Mouse (Mus musculus) embryonic stem cell, embryonic (primary cell): ENCODE measurements around the gene Serpine2.

Source experiments
- CTCF ChIA-PET, 4 experiments: fragments of 300-600 bp in 2 of 4; fragments of 350-600 bp in 2 of 4; sonication (Branson Sonifier 250); formaldehyde crosslinking; loops; one replicate each; lab custom pipeline; 2022; ENCODE audit warnings: inconsistent platforms in 2 of 4; lab: Charles Lee
- POLR2A ChIA-PET, 4 experiments: fragments of 300-600 bp in 2 of 4; fragments of 350-600 bp in 2 of 4; sonication (Branson Sonifier 250); formaldehyde crosslinking; loops; one replicate each; lab custom pipeline; 2022; ENCODE audit warnings: antibody characterized with exemption in 4 of 4, inconsistent platforms in 1 of 4; lab: Charles Lee

The Serpine2 gene

GRCm38 (mm10) chr1:79861130-79861942 is at the start of gene Serpine2:
Serpine2 (minus strand) TSS chr1:79861180.
- ChIA-PET CTCF (no interaction called here), POLR2A (no interaction called here)

DNA sequence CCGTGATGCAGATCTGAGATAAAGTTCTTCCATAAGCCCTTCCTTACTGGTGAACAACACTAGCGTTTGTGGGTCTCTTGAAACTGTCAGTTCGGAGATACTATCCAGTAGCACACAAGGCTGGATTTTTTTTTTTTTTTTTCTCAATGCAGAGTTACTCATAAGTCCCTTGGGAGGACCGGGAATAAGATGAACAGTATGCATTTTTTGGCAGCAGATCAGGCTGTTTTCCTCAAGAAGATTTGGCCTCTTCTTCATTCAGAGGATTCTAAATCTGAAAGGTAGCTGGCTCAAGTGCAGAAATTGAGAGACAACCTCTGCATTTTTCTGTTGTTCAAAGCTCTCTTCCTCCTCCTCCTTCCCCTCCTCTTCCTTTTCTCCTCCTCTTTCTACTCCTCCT is 46.8 kb upstream of the Serpine2 start:
- CTCF ChIA-PET, result no interaction called here
- POLR2A ChIA-PET, result interaction anchor here in 1 of 4 experiments (0.7 to 0.9 kb wide), 2 partner anchors 62 to 1165 kb away, joined by 3 to 4 read pairs; no protein-coding TSS in a partner anchor

DNA sequence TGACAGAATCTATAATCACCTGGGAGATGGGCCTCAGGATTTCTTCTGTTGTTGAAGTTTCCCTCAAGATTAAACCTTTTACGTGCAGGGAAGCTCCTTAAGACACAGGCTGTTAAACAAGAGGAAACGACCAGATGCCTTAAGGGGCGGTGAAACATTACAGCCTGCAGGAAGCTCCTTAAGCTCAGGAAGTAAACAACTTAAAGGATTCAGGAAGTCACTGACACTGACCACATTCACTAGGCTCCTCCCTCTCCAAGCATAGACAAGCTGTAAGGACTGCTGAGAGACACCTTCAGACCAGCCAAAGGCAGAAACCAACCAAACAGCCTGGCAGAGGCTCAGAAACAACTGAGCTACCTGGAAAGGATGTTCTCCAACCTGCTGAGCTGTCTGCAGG is 44.3 kb upstream of the Serpine2 start:
- ChIA-PET POLR2A (no interaction called here), CTCF (no interaction called here)

GRCm38 (mm10) chr1:79902901-79903300 is 41.9 kb upstream of the Serpine2 start:
- ChIA-PET POLR2A (no interaction called here), CTCF (no interaction called here)

GRCm38 (mm10) chr1:79882648-79883047 is 21.7 kb upstream of the Serpine2 start:
- POLR2A ChIA-PET, result no interaction called here
- CTCF ChIA-PET, result no interaction called here

- ChIA-PET CTCF (no interaction called here), POLR2A (no interaction called here)
Observed at GRCm38 (mm10) chr1:79874741-79875140, 13.8 kb upstream of the Serpine2 start.

DNA sequence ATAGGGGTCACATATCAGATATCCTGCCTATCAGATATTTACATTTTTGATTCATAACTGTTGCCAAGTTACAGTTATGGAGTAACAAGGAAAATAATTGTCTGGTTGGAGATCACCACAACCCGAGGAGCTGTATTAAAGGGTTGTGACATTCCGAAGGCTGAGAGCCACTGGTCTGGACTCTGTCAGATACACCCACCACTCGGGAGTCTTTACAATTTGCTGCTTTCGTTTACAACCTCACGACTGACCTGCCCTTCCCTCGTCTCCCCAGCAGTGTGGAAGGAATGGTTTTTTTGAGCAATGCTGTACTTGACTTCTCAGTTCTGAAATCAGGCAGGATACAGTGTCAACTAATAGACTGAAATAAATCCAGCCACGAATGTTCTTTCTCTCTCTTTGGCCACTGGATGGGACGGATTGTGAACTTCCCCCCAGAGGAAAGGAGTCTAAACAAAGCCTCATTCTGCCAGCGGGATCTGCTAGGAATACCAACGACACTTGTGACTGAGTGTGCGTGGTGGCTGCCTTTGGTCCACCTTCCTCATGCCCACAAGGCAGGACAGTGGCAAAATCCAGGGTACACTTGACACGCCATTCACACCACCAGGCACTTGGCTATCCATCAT is 455 bp downstream of the Serpine2 start:
- ChIA-PET POLR2A (interaction anchor here in 2 of 4 experiments (0.5 to 0.6 kb wide), 2 partner anchors 14 to 1240 kb away, joined by 3 to 7 read pairs; no protein-coding TSS in a partner anchor), CTCF (no interaction called here)

- ChIA-PET POLR2A (interaction anchor here in 2 of 4 experiments (0.5 to 0.6 kb wide), 2 partner anchors 13 to 1239 kb away, joined by 3 to 7 read pairs; no protein-coding TSS in a partner anchor), CTCF (no interaction called here)
Observed at GRCm38 (mm10) chr1:79859975-79860374, 1.0 kb downstream of the Serpine2 start.

- ChIA-PET POLR2A (interaction anchor here (0.6 to 0.9 kb wide), 5 partner anchors 8 to 558 kb away, joined by 3 to 5 read pairs (median 4); no protein-coding TSS in a partner anchor), CTCF (interaction anchor here in 1 of 4 experiments (0.6 kb wide), 1 partner anchor 57 kb away, joined by 4 read pairs; no protein-coding TSS in a partner anchor)
Observed at GRCm38 (mm10) chr1:79859026-79859425, 2.0 kb downstream of the Serpine2 start.

DNA sequence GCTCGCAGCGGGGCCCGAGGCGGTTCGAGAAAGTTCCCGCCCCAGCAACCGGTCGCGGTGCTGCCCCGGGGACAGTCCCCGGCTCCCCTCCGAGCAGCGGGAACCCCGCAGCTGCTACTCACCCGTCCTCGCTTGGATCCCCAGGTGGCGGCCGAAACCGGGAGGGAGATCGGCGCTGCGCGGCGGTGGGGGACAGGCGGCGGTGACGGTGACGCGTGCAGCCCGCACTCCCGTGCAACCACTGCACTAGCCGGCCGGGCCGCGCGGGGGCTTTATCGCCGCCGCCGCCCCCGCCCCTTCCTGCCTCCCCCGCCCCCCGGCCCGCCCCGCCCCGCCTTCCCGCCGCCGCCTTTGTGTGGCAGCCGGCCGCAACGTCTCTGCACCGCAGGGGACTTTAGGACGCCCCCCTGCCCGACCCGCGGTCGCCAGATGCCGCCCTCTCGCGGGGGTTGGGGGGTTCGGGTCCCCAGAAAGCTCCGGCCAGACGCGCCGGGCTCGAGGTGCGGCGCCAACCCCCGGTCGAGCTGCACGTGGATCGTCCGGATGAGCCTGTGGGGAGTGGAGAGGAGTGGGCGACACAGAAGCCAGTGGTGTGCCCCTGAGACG is 2.5 kb downstream of the Serpine2 start:
- ChIA-PET POLR2A (interaction anchor here (0.6 to 1.0 kb wide), 5 partner anchors 8 to 99 kb away, joined by 3 to 4 read pairs (median 3); no protein-coding TSS in a partner anchor), CTCF (interaction anchor here in 1 of 4 experiments (0.6 kb wide), 1 partner anchor 56 kb away, joined by 4 read pairs; no protein-coding TSS in a partner anchor)

- CTCF ChIA-PET, result no interaction called here
- POLR2A ChIA-PET, result interaction anchor here in 2 of 4 experiments (0.8 to 1.0 kb wide), 2 partner anchors 90 to 1788 kb away, joined by 3 read pairs; no protein-coding TSS in a partner anchor
Observed at GRCm38 (mm10) chr1:79857681-79858388, 3.1 kb downstream of the Serpine2 start.

DNA sequence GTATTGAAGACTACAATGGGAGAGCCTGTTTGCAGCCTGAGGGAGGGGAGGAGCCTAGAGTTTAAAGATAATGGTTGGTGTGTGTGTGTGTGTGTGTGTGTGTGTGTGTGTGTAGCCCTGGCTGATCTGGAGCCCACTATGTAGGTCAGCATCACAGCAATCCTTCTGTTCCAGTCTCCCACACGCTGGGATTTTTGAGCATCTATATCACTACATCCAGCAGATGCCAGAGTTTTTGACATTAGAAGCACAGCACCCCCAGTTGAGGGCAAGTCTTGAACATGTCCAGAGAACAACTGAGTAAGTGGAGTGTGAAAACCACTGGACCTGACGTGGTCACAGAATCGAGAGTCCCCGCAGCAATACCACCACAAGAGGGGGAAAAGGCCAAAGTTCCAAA is 4.2 kb downstream of the Serpine2 start:
- POLR2A ChIA-PET, result interaction anchor here in 2 of 4 experiments (0.7 to 0.8 kb wide), 2 partner anchors 480 to 1790 kb away, joined by 3 to 4 read pairs; no protein-coding TSS in a partner anchor
- CTCF ChIA-PET, result interaction anchor here in 1 of 4 experiments (0.6 kb wide), 1 partner anchor 570 kb away, joined by 4 read pairs; no protein-coding TSS in a partner anchor

DNA sequence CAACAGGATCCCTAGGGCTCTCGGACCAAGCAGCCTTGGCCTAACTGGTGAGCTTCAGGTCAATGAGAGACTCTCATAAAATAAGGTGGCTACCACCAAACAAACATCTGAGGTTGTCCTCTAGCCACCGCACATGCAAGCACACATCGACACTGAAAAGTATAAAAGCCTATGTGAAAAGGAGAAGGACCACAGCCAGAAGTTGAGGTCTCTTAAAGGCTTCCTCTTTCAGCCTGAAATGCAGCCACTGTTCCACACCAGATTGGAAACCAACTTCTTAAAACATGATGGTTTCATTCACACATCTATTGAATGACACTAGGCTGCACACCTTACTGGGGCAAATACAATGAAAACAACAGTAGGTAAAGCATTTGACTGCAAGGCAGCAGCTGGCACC is 7.5 kb downstream of the Serpine2 start:
- ChIA-PET POLR2A (no interaction called here), CTCF (no interaction called here)

GRCm38 (mm10) chr1:79850341-79850740 is 10.6 kb downstream of the Serpine2 start:
- ChIA-PET POLR2A (interaction anchor here in 1 of 4 experiments (0.6 kb wide), 1 partner anchor 9 kb away, joined by 3 read pairs; no protein-coding TSS in a partner anchor), CTCF (interaction anchor here in 1 of 4 experiments (0.6 kb wide), 1 partner anchor 559 kb away, joined by 3 read pairs; no protein-coding TSS in a partner anchor)

DNA sequence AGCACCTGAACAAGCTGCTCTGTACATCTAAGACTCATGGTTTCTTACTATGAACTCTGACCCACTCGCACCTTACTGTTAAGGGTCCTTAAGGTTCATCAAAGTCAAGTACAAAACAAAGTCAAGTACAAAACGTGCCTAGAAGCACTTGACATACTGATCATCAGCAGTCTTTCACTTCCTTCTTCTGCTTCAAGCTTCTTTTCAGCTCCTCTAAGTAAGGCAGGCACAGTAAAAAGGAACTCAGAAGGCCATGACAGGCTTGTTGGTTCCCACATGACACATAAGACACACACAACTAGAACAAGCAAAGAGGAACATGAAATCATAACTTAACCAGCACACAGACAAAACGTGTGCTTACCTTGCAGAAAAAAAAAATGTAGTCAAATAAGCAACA is 12.3 kb downstream of the Serpine2 start:
- ChIA-PET POLR2A (no interaction called here), CTCF (no interaction called here)

DNA sequence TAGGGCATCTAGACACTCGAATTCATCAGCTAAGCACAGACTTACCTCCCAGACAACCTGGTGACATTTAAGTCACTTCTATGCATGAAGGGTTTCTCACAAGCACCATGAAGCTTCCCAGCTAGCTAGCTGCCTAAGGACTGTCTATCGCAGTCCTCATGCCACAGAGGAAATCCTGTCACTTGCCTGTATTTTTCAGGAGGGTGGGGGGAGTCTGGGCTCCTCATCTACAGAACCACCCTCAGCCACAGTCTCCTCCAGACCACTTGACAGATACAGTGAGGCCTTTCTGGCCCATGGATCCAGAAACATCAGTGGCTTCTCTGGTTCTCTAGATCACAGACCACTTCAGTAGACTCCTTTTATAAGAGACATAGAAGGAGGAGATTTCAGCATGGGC is 14.1 kb downstream of the Serpine2 start:
- ChIA-PET CTCF (no interaction called here), POLR2A (interaction anchor here in 2 of 4 experiments (0.6 to 0.9 kb wide), 2 partner anchors 9 to 13 kb away, joined by 3 to 7 read pairs; no protein-coding TSS in a partner anchor)

DNA sequence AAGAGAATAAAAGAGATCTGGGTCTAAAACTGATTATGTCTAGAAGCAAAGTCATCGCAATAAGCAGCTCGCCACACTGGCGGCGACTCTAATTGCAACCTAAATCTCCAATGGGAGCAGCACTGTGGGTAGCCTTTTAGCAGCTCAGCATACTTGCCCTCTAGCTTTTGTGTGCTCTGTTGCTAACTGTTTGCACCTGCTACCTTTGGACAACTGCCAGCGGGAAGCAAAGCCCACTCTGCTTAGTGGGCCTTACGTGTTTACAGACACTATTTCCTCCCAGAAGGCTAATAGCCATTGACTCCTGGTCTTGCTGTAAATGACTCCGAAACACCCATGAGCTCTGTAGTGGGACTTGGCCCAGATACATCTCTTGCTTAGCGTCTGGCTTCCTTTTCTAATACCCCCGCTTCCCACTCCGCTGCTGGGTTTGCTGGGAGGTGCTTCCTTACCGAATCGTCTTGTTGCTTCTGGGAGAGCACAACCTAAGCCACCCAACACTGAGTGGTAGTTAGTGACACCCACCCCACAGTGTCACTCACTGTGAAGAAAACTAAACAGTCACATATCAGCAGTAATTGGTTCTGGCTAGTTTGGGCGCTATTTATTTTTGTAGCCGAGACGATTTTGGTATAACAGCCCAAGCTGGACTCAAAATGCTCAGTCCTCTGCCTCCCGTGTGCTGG is 28.1 kb downstream of the Serpine2 start:
- POLR2A ChIA-PET, result no interaction called here
- CTCF ChIA-PET, result no interaction called here
